Mouse (Mus musculus) cerebellum, adult 2 months (tissue): ENCODE measurements around the gene Irgm2. TPM values are rescaled to one million over a fixed set of nuclear protein-coding genes. Genes with fewer than 3 reads are reported as not detected.
A peak's percentile ranks its signal among the peaks of the same experiment; 100 is the strongest.
"Not testable (repeated sequence)": the region's sequence is repeated elsewhere in the genome, so short reads cannot be mapped to it uniquely, and the experiment has no call there.

ENCODE experiments used
- DNase-seq, 2 experiments: peaks; one replicate each; pipeline ENCODE4 v3.0.0; 2021
- H3K27ac ChIP-seq: fragments of 200-500 bp; 2 replicates; pipeline ENCODE4 v1.5.1; 2012; ENCODE audit warnings: low read length, control low read depth, inconsistent platforms; ENCODE audit not compliant: insufficient read depth
- H3K27me3 ChIP-seq: fragments of 200-500 bp; 2 replicates; pipeline ENCODE4 v1.6.1; 2012; ENCODE audit warnings: inconsistent platforms, mild to moderate bottlenecking, low read length, moderate library complexity; ENCODE audit not compliant: control insufficient read depth, insufficient read depth
- H3K4me1 ChIP-seq: fragments of 200-500 bp; 2 replicates; pipeline ENCODE4 v1.6.1; 2011; ENCODE audit warnings: low read length; ENCODE audit not compliant: control insufficient read depth, insufficient read depth
- H3K4me3 ChIP-seq: fragments of 200-500 bp; replicated peaks from 2 replicates; pipeline ENCODE3; 2011; ENCODE audit warnings: mild to moderate bottlenecking, low read depth, low read length, control low read depth; ENCODE audit not compliant: insufficient read depth
- CTCF ChIP-seq: fragments of 200-500 bp; IDR thresholded peaks from 2 replicates; pipeline ENCODE4 v1.5.1; 2011; ENCODE audit warnings: low read depth, mild to moderate bottlenecking, control low read depth, low read length, moderate library complexity, borderline replicate concordance; ENCODE audit not compliant: insufficient read depth
- POLR2A ChIP-seq: fragments of 200-500 bp; IDR thresholded peaks from 2 replicates; pipeline ENCODE4 v1.6.1; 2011; ENCODE audit warnings: low read length, control low read depth, borderline replicate concordance; ENCODE audit not compliant: insufficient read depth
- WGBS: fragments of 180-500 bp; shearing (Covaris S2); methylation state at CpG from one replicate; pipeline ENCODE4 v1.1.7; 2018; 5-methylcytosine and 5-hydroxymethylcytosine counted together
- polyA plus RNA-seq: library from polyadenylated mRNA; depleted of rRNA; stranded (reverse); fragments of >200 nt; gene quantifications from 2 replicates; pipeline ENCODE4 v1.2.3, GENCODE M21; 2012; rRNA removed

Irgm2 gene
- 3.2 and 3.4 TPM in 2 replicates for polyA plus RNA-seq

DNA sequence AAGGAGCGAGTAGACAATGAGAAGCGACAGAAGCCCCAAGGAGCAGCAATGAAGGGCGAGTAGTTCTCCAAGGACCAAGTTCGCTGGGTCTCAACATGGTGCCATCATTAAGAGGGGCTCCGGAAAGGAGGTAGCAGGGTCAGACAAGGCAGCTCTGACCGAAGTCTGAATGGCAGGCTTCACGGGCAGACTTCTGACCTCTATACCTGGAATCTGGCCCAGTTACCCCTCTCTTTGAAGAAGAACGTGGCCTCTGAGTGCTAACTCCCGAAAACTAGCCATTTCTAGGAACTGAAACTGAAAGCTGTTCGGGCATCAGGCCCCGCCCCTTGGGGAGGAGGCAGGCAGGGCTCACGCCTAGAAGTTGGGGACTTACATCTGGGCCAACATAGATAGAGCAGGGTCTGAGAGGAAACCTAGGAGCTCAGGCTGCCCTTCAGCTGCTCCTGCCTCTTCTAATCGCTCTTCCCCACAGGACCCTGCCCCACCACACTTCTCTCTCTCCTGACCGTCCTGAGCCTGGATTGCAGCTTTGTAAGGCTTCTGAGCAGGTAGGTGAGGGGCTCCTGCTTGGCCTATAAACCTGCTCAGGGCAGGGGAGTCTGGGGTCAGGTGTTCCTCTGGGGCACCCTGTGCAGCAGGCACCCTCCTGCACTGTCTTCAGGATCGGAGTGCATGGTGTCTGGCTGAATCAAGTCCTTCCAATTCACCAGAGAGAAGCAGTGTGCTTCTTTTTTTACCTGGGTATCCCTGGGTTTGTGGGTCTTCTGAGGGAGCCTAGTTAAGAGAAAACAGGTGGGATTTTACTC, at the start of gene Irgm2, which contains the start of gene Igtp:
Irgm2 (plus strand) TSS at position 390 of the 809 bp plus-strand sequence.
Igtp (plus strand) TSS at position 328 of the 809 bp plus-strand sequence.
- not testable (repeated sequence) for H3K27me3 ChIP-seq, H3K4me1 ChIP-seq, H3K27ac ChIP-seq
- 6% methylated on average over 14 of the region's 15 CpGs for WGBS
- DNase-seq = peak; percentile 21 to 23
- peak within 1 kb of the TSS; percentile 72 for H3K4me3 ChIP-seq

DNA sequence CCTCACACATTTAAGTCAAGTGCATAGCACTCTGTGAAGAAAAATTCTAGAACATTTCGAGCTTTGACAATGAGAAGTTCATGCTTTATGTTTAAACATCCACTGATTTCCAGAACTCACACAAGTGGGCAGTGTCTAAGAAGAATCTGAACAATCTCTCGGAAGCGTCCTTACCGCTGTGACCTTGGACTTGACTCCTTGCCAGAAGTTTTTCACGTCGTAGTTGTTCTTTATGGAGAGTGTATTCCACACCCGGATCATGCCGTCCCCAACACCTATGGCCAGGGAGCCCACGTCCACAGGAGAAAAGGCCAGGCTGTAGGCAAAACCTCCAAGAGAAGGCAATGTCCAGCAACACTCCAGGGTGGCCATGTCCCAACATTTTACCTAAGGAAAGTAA, 44.0 kb upstream of the Irgm2 start:
- Histone ChIP-seq H3K27me3 (no peaks in the 10 kb centered on the region), H3K4me3 (no peak overlapping the region), H3K27ac (no peak overlapping the region), H3K4me1 (no peaks in the 10 kb centered on the region)
- TF ChIP-seq CTCF (no peak), POLR2A (no peak)
- no peak for DNase-seq
- WGBS = 89% methylated on average over 9 of the region's 9 CpGs

DNA sequence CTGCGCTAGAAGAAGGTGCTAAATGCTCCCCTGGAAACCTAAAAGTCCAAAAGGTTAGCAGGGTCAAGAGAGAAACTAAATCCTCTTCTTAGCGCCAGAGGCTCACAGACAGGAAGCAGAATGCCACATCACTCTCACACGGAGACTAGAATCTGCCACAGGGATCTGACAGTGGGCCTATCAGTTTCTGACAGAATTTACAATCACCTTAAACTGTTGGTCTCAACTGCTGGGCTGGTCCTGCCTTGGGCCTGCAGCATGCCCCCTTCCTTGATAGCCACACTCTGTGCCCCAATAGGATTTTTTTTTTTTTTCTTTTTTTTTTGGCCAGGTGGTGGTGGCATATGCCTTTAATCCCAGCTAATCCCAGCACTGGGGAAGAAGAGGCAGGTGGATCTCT, 42.5 kb upstream of the Irgm2 start:
- WGBS = 92% methylated on average over 3 of the region's 3 CpGs
- Histone ChIP-seq H3K27ac (no peak overlapping the region), H3K4me3 (no peak overlapping the region), H3K4me1 (no peaks in the 10 kb centered on the region), H3K27me3 (no peaks in the 10 kb centered on the region)
- no peak for DNase-seq
- TF ChIP-seq CTCF (no peak), POLR2A (no peak)

DNA sequence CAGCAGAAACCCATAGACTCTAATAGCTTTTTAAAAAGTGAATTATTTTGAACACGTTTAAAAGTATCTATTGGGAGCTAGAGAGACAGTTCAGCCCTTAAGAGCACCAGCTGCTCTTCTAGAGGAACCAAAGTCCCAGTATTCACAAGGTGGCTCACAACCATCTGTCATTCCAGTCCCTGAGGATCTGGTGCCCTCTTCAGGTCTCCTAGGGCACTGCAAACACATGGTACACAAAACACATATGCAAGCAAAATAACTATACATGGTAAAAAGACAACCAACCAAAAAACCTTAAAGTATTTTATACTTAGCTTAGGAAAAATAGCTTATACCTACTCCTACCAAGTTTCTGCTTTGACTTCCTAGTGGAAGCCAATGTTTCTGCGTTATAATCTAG, 34.3 kb upstream of the Irgm2 start:
- no peak for DNase-seq
- 93% methylated on average over 2 of the region's 2 CpGs for WGBS
- no peak for TF ChIP-seq POLR2A
- peak; percentile 21; the same call in 1 of the 2 replicates for TF ChIP-seq CTCF

DNA sequence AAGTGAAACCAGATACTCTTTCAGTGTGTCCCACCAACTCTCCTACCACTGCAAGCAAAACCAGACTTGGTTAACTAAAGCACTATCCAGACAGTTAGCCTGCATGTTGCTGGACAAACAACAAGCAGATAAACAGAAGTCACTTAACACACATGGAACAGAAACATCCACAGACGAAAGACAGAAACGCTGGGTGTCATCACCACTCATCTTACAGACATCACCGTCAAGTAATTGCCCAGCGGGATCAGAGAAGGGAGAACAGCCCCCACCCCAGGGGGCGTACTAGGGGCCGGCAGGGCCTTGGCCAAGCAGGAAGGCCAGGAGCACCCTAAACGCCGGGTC, 31.6 kb upstream of the Irgm2 start:
- Histone ChIP-seq H3K27me3 (no peaks in the 10 kb centered on the region), H3K4me1 (no peaks in the 10 kb centered on the region; the same call in 1 of the 2 replicates), H3K4me3 (peak overlapping the region; percentile 59), H3K27ac (no peak overlapping the region)
- WGBS = 0% methylated on average over 8 of the region's 8 CpGs
- TF ChIP-seq CTCF = no peak
- no peak for DNase-seq

More for the DNA sequence above, 34.3 kb upstream of the Irgm2 start:
- Histone ChIP-seq H3K27me3 (no peaks in the 10 kb centered on the region), H3K4me1 (no peaks in the 10 kb centered on the region), H3K27ac (no peak overlapping the region), H3K4me3 (no peak overlapping the region)

DNA sequence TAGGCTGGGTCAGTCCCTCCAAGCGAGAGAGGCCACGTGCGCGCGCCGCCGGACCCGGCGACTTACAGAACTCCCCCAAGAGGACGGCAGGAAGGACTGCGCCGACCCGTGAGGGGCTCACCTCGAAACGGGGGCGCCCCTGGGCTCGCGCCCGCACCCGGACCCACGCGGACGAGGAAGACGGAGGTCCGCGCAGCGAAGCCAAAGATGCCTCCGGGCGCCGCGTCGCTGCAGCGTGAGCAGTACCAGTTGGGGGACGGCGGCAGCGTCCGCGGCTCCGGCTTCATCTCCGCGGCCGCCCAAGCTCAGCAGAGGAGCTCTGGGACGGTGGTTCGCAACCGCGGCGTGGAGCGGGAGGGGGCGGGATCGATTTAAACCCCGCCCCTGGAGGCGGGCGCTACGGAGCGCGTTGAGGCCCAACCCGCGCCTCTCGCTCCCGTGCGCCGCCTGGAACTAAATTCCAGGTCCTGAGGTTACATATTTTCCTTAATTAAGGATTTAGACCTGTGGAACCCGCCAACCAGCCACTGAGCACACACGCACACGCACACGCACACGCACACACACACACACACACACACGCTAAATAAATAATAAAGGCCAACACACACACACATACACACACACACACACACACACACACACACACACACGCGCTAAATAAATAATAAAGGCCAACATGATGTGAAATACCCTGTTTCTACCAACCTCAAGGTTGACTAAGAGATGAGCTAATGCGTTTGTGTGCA, 31.1 kb upstream of the Irgm2 start, which contains the start of gene Gemin5:
Gemin5 (minus strand) TSS at position 373 of the 749 bp plus-strand sequence.
- TF ChIP-seq POLR2A = peak; percentile 54; the same call in 1 of the 2 replicates
- TF ChIP-seq CTCF = no peak
- peak; percentile 87 to 89 for DNase-seq
- under 1% methylated on average over 71 of the region's 71 CpGs for WGBS
- H3K4me3 ChIP-seq = peak within 1 kb of the TSS; percentile 59
- no peaks in the 10 kb centered on the region; the same call in 1 of the 2 replicates for H3K4me1 ChIP-seq
- H3K27ac ChIP-seq = no peak within 1 kb of the TSS
- H3K27me3 ChIP-seq = no peaks in the 10 kb centered on the region

DNA sequence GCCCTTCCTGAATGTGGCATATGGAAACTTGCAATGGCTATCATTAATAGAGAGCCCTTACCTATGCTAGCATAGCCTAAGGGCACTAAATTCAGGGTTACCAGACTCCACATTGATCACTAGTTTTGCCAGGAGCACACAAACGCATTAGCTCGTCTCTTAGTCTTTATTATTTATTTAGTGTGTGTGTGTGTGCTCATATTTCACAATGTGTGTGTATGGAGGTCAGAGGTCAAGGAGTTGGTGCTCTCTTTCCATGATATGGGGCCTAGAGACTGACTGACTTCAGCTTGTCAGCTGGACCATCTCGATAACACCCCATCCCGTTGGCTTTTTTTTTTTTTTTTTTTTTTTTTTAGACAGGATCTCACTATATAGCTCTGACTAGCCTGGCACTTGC, 29.8 kb upstream of the Irgm2 start:
- TF ChIP-seq POLR2A (no peak), CTCF (no peak)
- no peak for DNase-seq
- no peak overlapping the region for H3K27ac ChIP-seq
- H3K4me3 ChIP-seq = no peak overlapping the region
- WGBS = 89% methylated on average over 4 of the region's 4 CpGs
- no peaks in the 10 kb centered on the region; the same call in 1 of the 2 replicates for H3K4me1 ChIP-seq
- H3K27me3 ChIP-seq = no peaks in the 10 kb centered on the region
